Mouse (Mus musculus) layer of hippocampus, adult 9-11 months (tissue): ENCODE measurements at regions not wholly inside any gene's neighbourhood (a gene's known extent, or its start where the extent isn't known, plus 50 kb on each side); places are given as distances from the start of the nearest gene placed in this dataset.
"Not testable (repeated sequence)": the region's sequence is repeated elsewhere in the genome, so short reads cannot be mapped to it uniquely, and the experiment has no call there.

Experiments
- DNase-seq: peaks from one replicate; pipeline ENCODE4 v3.0.0; 2022

GRCm38 (mm10) chr1:117051311-117051710 is 248.5 kb downstream of the Gm19965 start:
- not testable (repeated sequence) for DNase-seq

GRCm38 (mm10) chr1:117067151-117067819 is 264.5 kb downstream of the Gm19965 start:
- no peak for DNase-seq

- no peak for DNase-seq
Measured at GRCm38 (mm10) chr1:117087136-117087535, 284.4 kb downstream of the Gm19965 start.

- no peak for DNase-seq
Measured at GRCm38 (mm10) chr1:117111496-117111895, 308.7 kb downstream of the Gm19965 start.

GRCm38 (mm10) chr1:117113918-117114317 is 311.1 kb downstream of the Gm19965 start:
- no peak for DNase-seq

GRCm38 (mm10) chr1:117122965-117123364 is 320.2 kb downstream of the Gm19965 start:
- DNase-seq, result peak; percentile 3
